Mouse (Mus musculus) spleen, postnatal 4 days (tissue): ENCODE data around the gene Plppr1.

ENCODE experiments used
- DNase-seq, 2 experiments: peaks; one replicate each; pipeline ENCODE4 v3.0.0; 2022; ENCODE audit warnings: low spot score in 2 of 2

Gene Plppr1

DNA sequence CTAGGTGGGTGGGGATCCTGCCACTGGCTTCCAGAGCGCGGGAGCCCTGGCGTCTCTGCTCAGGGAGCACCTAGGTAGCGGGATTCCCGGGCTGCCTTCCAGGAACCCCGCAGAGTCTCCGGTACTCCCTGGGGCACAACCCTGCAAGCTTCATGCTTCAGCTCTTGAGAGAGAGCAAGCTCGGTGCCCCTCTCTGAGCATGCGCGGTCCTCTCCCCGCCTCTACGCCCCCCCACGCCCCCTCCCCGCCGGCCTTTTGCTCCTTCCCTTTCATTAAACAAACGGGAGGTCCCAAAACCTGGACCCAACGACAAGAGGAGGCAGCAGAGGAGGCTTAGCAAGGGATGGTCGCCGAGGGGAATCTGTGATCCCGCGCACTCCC is at the start of gene Plppr1:
Gene Plppr1, plus strand, starts transcription at position 253 of the 381 bp plus-strand sequence.
- no peak for DNase-seq

DNA sequence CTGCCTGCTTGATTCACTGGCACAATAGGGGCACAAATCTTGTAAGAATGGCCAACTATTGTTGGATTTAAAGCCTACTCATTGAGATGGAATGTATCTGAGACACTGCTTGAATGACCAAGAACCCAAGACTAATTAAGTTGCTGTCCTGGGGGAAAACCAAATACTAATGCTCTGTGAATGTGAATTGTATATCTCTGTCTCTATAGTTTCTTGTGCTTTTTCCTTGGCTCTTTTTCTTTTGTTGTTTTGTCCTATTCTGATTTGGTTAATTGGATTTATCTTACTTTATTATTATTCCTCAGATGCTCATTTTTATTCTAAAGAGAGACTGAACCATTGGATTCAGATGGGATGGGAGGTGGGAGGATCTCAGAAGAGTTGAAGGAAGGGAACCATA is 42.4 kb upstream of the Plppr1 start:
- DNase-seq = no peak

DNA sequence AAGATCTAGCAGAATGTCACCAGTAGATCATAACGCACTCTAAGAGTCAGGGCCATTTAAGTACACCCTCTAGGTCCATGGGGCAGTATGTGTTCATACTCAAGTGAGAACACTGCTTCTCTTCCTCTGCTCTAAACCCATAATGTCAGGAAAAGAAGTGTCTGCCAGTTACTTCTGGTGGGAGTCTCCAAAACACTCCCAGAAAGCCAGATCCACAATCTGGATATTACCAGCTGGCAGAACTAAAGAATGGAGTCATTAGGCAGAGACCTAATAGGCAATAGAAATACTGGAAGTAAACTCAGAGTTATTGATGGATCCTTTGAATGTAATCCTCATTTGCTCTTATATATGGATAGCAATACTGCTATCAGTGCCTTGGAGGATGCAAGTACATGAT is 35.9 kb upstream of the Plppr1 start:
- DNase-seq = no peak

DNA sequence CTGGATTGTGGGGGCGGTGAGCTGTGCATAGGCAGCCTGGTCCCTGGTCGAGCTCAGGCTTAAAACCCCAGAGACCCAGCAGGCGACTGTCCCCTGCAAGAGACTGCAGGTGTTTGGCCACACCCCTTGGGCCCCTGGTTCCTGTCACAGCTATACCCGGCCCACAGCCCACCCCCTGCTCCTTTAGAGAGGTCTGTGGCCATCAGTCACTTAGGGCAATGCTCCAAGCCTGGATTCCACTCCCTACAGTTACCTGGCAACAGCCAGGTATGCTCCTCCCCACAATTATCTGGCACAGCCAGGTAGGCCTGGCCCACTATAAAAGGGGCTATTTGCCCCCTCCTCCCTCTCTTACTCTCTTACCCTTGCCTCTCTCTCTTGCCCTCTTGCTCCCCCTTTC is 20.8 kb upstream of the Plppr1 start:
- no peak for DNase-seq

DNA sequence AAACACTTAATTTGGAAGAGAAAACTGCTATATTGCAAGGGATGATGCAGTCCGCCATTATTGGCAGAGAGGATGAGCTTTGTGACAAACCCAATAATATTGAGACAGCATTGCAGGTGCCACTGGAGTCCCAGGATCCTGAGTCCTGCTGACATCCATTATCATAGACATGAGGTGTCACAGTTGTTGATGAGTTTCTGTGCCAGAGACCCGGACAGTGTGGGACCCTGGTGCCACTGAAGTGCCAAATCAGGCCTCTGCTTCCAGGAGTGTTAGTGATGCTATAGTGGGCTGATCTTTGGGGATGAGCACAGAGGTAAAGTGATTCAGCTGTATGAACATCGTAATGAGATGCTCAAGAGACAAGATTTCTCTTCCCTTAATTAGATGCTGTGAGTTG is 19.2 kb upstream of the Plppr1 start:
- no peak for DNase-seq

DNA sequence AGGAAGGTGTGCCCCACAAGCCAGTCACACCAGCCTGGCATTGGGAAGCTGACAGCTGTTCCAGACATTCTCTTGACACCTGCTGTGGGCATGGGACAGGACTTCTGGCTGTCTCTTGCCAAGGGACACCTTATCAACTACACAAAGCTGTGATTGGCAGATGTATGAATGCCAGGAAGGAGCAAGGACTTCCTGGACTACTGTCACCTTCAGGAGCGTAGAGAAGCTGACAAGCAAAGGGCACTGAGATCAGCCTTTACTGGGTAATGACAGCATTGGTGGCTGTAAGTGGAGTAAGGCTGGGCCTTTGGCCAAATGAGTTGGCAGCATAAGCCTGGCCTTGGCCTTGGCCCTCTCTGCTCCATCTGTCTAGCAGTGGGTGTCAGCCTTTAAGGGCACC is 17.4 kb upstream of the Plppr1 start:
- no peak for DNase-seq

DNA sequence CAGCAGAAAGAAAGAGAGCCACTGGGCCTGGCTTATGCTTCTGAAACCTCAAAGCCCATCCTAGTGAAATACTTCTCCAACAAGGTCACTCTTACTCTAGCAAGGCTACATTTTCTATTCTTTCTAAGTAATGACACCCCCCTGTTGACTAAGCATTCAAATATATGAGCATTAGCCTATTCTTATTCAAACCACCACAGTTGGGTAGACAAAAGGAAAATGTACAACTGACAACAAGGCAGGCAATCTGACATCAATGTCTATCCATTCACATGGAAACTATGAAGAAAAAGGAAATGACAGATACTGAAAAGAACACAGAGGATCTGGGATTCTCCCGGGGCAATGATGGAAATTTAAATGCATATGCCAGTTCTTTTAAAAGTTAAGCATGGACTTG is 8.4 kb upstream of the Plppr1 start:
- no peak for DNase-seq

DNA sequence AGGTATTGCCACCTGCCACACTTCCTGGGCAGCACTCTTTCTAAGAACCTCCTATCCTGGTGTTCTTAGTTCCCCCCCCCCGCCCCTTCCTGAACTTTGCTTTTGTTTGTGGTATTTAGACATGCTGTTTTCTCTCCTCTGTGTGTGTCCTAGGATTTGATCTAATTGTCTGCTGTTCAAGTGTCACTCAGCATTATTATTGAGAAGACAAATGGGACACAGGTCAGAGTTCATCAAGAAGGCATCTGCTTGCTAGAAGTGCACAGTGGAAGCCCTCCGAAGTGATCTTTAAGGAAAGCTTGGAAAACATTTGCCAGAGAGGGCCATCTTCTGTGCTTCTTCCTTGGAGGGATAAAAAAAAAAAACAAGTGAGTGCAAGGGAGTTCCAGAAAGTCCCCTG is 1.2 kb upstream of the Plppr1 start:
- no peak for DNase-seq

DNA sequence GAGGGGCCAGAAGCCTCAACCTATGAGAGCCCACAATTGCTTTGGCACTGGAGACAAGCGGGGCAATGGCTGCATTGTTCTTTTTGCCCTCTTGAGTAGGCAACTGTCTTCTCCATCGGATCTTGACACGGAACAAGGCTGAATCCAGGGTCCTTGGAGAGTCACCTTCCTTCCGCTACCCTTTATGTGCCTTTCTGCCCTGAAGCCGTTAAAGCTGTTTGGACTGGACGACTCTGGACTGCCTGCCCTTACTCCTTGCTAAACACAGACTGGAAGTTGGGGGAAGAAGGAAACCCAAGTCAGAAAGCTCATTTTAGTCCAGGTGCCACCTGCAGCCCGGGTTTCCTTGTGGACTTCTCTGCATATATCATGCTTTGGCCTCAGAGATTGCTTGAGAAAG is 516 bp upstream of the Plppr1 start:
- DNase-seq = no peak

DNA sequence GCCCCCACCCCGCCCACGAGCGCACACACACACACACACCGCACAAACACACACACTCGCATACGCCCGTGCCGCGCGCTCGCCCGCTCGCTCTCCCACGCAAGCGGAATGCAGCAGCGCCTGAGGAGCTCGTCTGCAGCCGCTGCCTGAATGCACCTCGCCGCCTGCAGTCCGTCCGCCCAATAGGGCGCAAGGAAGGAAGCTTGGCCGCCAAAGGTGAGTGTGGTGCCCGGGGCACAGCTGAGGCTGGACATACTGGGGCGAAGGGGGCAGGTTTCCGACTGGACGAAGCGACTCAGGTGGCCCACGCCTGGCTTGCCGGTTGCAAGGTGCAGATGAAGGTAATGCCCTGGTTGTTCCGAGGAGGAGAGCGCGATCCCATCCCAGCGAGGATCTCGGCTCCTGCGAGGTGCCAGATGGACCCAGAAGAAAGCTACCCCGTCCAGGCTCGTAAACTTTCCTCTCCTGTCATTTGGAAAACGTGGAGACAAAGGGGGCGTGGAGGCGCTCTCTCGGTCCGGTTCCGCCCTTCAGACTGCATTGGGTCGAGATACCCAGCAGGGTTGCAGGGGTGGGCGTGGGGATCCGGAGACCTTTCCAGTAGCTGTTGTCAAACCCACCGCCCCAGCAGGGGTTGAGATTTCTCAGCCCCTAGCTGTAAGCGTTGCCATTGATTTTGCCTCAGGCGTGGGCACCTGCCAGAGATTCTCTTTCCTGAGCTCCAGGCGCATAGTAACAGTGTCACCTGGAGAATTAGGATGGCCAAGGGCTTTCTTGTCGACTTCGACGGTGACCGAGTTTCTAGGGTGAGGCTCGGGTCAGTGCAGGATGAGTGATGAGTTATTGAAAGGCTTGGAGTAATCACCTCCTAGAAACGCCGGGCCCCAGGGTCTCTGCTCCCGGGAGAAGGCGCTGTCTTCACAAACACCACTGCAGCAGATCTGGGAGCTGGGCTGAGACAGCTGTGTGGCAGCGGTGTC is 619 bp downstream of the Plppr1 start:
- no peak for DNase-seq

DNA sequence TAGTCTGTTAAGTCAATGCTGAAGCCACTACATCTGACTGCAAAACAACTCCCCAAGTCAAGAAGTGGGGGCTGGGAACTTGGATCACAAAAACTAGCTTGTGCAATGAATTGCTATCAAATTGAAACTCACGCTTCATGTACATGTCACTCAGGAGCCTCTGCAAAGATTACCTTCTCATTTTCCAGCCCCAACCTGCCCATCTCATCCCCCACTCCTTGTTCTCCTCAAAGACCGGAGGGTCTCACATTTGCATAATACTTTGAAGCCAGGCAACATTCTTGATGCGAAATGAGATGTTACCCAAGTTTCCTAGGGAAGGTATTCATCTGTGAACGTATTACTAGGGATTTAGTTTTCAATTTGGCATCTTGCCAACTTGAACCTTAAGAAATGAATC is 10.4 kb downstream of the Plppr1 start:
- no peak for DNase-seq

DNA sequence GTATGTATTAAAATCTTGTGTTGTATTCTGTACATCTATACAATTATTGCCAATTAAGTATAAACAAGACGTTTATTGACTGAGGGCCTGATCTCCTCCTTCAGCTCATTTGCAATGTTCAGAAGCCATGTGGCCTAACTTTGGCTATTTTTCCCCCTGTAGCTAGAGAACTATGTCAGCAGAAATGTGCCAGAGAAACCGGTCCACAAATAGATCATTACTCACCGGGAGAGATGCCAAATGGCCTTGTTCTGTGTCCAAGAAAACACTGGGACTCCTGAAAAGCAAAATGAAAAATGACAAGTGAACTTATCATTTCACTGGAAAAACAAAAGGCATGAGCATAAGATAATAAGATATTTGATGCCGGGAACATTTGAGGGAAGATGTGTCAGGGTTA is 13.8 kb downstream of the Plppr1 start:
- DNase-seq = no peak

DNA sequence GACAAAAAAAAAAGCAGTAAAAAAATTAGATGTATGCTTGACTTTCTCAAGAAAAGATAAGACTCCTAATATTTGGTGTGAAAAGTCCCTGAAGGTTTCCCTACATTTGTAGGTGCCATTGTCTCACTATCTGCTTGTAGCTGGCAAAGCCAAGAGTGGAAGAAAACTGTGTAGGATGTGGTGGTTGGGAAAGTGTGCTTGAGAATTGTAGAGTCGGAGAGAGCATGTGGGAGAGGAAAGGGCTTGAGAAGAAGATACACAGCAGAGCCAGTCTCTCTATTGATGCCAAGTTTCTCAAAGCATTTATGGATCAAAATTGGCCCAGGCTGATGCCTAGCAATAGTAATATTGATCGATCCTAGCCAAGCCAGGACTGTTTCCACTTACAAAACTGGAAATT is 16.8 kb downstream of the Plppr1 start:
- no peak for DNase-seq

DNA sequence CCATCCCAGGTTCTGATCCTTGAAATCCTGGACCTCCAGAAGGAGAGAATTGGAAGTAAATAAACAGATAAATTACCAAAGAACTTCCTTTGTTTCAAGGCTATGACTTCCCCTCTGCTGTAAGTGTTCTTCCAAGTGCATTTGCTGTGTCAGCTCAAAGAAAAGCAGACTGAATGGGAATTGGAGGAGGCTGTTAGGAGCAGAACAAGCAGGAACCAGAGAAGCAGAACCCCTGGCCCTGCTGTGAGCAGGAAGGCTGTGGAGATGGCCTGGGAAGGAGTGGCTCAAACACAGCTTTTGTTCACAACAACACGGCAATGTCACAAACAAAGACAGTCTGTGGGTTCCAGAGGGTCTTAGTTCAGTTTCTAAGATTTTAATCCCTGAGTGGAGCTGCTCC is 20.3 kb downstream of the Plppr1 start:
- DNase-seq = no peak

DNA sequence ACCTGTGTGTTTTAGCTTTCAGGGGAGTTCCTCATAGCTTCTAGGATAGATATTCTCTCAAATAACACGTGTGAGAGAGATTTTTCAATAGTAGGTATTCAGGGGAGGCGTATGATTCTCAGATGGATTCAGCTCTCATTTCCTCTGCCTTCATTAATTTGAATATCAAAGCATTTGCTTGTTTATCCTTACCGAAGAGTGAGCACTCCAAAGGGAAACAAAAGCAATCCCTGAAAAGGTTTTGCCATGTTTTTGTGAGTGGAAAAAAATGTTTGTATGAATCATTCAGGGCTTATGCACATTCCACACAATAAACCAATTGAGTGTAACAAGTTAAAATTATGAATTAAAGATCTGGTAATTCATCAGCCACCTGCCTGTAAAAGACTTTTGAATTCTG is 29.1 kb downstream of the Plppr1 start:
- no peak for DNase-seq

DNA sequence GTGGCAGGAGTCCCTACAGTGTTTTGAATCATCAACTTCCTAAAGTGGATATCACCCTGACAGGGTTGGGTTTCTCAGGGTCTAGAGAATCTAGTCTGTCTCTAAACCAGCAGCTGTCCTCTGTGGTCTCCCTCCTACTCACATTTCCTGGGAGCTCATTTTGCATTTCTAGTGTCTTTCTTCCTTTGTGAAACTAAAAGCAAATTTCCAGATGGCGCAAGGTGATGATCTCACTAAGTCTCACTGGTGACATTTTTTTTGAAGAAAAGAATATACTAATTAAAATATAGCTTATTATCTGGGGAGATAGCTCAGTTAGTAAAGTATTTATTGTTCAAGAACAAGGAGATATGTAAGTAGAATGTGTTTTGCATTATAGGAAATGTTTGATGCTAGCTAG is 31.4 kb downstream of the Plppr1 start:
- no peak for DNase-seq

DNA sequence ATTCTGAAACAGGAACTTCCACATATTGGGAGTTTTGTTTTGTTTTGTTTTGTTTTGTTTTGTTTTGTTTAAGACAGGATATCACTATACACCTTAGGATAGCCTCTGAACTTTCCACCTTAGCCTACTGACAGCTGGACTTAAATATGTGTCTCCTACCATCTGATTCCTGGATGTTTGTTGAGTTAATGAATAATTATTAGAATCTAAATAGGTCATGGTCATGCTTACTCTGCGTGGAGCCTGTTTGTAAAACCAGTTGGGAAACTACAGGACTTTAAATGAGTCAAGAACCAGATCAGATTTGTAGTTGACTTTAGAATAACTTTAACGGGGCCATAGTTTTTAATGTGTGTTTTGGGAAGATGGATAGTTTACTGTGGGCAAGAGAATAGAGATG is 40.4 kb downstream of the Plppr1 start:
- no peak for DNase-seq

DNA sequence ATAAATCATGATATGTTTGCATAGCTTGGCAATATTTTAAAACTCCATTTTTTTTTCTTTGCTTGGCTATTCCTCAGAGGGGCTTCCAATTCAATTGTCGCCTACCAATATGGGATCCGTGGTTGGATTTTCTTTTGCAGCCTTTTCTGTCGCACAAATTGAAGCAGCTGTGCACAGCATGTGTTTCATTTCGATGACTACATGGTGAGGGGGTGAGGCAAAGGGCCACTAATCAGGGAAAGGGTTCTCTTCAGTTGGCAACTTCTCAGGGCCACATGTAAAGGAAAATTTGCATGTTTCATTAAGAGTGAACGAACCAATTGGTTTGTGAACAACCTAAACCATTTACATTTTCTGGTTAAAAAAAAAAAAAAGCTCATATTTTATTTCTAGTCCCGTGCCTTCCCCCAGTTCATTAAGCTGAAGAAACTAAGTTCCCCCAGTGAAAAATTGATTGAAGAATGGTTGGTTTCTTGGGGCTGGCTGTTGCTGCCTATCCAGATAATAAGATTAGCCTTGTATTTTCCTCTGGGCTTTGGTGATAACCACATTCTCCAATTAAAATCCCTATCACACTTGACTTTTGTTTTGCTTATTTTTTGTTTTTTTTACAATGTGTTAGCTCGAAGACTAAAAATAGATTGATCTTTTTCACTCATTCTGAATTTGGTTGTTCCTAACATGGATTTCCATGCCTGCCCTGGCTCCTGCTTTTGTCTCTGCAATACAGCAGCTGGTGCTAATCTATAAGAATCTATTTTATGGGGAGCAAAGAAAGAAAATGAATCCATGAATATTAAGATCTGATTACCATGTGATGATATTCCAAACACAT is 43.1 kb downstream of the Plppr1 start:
- DNase-seq = no peak

DNA sequence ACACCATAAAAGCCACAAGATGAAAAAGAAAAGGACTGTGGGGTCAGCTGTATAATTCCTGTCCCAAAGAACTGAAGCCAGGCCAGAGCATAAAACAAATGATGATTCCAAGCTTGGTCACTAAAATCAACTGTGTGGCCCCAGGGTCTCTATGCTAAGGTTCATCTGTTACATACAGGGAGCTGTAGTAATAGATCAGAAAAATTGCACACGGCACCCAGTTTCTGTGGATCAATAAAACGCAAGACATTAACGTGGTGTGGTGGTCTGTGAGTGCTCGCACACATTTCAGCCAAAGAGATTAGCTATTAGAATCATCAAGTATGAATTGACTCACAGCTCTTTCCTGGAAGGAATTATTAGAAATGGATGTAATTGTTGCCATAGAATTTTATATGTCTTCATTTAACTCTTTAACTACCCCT is 43.7 kb downstream of the Plppr1 start:
- DNase-seq = no peak

DNA sequence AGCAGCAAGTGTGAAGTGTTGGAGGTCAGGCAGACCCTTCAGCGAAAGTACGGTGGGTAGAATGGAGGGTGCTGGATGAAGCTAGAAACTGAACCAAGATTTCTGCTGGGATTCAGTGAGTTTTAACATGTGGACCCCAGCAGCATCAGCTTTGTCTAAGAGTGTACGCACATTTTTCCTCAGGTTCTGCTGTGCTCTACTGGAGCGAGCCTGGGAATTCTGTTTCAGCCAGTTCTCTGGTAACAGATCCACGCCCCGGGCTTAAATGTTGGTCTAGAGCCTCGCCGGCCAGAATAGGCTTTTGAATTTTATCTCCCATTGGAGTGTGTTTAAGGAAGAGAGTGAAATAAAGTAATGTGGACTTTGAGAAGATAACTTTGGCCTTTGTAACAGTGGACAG is 45.8 kb downstream of the Plppr1 start:
- DNase-seq = no peak

DNA sequence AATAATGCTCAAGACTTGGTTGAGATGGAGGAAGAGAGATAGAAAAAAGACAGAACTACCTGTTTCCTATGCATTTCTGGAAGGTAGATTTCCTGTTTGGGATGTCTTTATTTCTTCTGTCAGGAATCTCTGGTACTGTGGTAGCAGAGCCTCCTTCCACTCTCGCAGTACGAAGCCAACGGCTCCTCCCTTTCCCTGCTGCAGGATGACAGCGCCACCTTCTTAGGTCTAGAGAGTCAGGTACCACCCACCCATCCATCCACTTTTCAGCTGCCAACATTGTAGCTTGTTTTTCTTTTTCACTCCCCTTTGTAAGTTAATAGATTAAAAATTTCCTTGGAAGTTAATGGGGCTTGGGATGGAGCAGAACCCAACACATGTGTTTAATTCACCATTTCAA is 48.8 kb downstream of the Plppr1 start:
- DNase-seq = no peak

DNA sequence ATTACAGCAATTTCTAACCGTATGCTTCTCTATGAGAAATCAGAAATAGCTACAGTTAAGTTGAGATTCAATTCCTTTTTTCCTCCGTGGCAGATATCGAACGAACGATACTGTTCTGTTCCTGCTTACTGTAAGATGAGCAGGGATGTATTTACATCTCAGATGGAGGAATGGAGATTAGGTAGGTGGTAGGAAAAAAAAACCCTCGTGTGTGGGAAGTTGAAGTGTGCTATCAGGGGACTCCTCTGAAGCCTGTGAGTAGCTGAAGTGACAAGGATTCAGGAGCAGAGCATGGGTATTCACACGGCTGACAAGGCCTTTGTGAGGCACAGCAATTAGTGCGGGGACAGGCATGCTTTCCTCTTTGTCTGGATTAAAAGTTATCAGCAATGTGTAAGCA is 49.3 kb downstream of the Plppr1 start:
- DNase-seq = no peak

DNA sequence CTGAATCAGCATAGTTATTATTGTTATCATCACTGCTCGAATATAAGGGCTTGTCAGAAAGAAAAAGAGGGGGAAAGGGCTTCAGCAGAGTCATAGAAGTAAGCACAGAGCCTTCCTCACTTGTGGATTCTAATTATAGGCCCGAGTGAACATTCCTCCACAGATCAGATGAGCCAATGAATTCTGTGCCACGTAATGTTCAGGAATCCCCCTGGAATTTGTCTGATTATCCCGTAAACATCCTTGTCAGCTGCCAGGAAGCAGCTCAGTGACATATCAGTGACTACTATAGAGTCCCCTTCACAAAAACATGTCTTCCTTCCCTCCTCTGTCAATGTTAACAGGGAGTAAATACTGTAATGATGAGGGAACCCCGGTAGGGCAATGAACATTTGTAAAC is 50.9 kb downstream of the Plppr1 start:
- no peak for DNase-seq
